Mouse (Mus musculus): Measurements from ENCODE around the gene Rasgrp1.

Rasgrp1 gene

GRCm38 (mm10) chr2:117335552-117336188 is 7.1 kb downstream of the Rasgrp1 start:
- DNase-seq (ENCODE audit: low read depth, low spot score): no peak

DNA sequence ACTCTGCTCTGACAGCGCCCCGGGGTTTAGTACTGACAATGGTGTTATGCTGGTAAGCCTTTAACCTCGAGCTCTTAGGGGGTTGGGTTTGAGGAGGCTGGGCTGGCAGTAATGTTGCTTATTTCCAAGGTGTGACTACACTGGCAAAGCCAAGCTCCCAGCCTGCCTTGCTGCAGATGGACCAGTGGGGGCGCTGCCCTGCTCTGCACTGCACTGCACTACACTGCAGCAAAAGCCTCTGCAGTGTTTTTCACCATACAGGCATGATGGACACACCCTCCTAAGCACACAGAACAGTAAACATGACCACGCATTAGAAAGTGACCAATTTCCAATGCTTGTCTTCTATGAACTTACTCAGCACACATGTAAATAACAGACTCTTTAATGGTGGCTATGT is 11.2 kb downstream of the Rasgrp1 start:
- no peak for DNase-seq (ENCODE audit: low read depth, low spot score)

DNA sequence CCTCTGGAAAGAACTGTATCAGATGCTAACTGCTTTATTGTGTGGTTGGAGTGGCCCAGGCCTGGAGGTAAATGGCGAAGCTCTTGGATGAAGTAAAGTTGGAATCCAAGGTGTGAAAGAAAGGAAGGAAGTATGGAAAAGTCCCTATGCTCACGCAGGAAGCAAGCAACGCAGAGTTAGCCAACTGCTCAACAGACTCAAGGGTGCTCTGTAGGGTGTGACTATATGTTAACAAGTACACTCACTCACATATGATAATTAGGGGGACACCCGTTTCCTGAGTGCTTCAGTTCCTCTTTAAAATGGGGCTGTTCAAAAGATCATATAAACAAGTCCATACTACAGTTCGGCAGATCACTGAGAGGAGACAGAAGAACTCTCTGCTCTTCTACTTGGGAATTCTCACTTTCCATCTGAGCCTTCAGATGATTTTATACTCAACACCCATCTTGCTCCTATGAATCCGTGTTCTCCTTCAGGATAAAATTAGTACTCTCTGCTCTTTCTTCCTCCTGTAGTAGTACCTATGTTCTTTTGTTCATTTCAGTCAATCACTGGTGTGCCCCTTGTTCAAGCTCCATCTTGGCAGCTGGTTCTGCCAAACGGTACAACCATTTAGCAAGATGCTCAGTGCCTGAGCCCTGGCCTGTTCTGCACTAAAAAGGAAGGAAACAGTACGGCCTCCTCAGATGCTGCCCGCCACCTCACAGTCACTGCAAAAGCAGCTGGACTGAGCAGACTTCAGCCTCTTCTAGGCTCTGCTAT is 14.1 kb downstream of the Rasgrp1 start:
- no peak for DNase-seq (ENCODE audit: low read depth, low spot score)

DNA sequence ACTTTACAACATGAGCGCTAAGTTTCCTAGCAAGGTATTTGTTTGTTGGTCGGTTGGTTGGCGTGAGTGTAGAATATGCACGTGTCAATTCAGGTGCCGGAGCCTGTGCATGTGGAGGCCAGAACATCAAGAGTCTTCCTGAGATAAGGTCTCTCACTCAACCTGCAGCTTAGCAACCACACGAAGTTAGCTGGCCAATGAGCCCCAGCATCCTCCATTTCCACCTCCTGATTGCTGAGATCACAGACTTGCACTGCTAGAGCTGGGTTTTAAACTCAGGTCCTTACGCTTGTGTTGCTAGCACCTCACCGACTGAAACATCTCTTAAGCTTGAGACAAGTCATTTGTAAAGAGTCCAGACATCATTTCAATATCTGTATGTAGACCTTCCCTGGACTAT is 20.4 kb downstream of the Rasgrp1 start:
- no peak for DNase-seq (ENCODE audit: low read depth, low spot score)

GRCm38 (mm10) chr2:117321231-117321630 is 21.6 kb downstream of the Rasgrp1 start:
- no peak for DNase-seq (ENCODE audit: low read depth, low spot score)

GRCm38 (mm10) chr2:117318991-117319390 is 23.8 kb downstream of the Rasgrp1 start:
- DNase-seq (ENCODE audit: low read depth, low spot score): no peak

GRCm38 (mm10) chr2:117313586-117314235 is 29.1 kb downstream of the Rasgrp1 start:
- no peak for DNase-seq (ENCODE audit: low read depth, low spot score)

- no peak for DNase-seq (ENCODE audit: low read depth, low spot score)
Measured at GRCm38 (mm10) chr2:117312441-117312895, 30.3 kb downstream of the Rasgrp1 start.

DNA sequence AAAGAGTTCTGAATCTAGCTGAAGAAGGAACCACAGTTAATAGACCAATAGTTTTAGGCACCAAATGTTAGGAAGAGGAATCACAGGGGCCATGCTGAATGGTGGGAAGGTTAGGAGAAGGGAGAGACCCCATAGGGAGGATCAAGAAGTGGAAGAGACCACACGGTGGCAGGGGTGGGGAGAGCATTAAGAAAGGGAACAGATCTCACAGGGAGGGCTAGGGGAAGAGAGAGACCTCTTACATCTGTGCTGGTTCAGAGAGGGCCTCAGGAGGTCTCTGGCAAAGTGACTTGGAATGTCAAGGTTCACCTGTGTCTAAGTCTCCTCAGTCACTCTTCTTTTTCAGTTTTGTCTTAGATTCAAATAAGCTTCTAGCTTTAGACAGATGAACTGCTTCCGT is 30.8 kb downstream of the Rasgrp1 start:
- no peak for DNase-seq (ENCODE audit: low read depth, low spot score)

DNA sequence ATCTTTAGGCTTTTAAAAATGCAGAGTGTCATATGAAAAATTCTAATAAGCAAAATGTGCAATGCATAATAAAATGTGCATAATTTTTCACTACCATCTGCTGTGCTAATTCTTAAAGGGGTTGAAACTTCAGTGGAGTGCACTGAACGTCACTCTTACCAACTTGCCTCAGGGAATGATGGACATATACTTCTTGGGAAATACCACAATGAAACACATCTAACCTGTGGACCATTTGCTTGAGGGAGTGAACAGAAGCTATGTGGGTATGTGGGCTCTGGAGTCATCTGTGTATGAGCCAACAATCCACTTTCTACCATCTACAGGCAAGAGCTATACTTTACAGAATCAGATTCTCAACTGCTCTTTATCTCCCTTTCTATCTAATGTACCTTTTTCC is 31.5 kb downstream of the Rasgrp1 start:
- no peak for DNase-seq (ENCODE audit: low read depth, low spot score)

DNA sequence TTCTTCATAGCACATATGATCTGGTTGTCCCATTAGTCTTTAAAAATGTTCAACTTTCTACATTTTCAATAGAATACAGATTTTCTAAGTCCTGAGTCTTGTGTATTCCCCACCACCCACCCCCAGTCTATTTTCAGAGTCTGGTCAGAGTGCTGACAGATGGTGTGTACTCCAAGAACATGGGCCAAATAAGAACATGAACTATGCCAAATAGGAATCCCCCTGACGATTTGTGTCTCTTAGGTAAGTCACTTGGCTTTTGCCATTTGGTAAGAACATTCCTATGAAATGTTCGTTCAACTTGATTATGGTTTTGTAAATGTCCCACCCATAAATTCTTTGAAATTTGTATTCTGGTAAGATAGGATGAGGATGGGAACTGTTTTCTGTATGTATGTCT is 33.8 kb downstream of the Rasgrp1 start:
- DNase-seq (ENCODE audit: low read depth, low spot score): no peak

DNA sequence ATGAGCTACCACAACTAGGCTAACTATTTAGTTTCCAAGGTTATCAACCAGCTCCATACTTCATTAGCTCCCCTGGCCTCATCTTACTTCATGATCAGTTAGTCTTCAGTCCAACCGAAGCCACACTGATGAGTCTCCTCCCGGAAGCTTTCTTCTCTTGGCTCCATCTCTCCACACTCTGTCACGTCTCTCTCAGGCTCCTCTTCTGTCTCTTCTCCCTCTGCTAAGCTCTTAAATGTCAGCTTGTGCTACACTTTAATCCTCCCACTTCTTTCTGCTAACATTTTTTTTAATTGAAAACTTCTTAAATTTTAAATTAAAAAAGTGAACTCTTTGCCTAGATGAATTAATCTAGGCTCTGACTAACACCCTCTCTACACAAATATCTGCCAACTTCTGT is 34.8 kb downstream of the Rasgrp1 start:
- no peak for DNase-seq (ENCODE audit: low read depth, low spot score)

- no peak for DNase-seq (ENCODE audit: low read depth, low spot score)
Measured at GRCm38 (mm10) chr2:117304941-117305340, 37.9 kb downstream of the Rasgrp1 start.

DNA sequence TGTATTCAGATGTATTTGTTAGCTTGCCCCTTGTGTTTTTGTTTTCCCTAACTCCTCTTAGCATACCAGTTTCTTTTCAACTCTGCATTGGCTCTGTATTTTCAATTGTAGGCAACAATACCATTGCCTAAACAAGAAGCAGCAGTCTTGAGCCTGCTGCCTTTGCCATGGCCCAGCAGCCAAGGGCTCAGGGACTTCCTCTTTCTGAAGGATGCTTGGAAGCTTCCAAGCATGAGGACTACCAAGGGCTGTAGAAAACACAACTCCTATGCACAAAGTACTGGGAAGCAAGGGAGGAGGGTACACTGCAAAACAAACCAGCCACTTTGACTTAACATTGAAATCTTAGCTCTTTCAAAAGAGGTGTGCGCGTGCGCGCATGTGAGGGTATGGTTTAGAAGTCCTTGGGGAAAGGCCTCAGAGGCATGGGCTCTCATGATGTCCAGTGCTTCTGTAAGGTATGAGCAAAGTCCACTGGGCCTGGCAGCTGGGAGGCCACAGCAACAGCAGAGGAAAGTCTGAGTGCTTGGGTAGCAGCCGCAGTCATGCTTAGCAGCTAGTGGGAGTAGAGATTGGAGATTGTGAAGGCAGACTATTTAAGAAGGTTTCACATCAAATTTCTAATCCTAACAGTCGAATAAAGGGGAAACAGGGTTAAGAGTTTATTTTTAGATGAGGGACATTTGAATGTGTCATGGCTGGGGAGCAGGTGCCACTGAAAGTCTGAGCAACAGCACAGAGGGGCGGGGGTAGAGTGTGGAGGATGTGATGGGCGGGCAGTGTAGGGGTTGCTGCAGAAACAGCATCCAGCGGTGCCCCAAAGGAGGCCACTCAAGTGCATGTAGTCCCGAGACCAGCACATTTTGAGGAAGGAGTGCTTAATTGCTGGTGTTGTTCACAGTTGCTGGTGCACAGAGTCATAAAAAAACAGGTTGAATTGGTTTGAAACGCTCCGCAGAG is 39.1 kb downstream of the Rasgrp1 start:
- DNase-seq (ENCODE audit: low read depth, low spot score): no peak

DNA sequence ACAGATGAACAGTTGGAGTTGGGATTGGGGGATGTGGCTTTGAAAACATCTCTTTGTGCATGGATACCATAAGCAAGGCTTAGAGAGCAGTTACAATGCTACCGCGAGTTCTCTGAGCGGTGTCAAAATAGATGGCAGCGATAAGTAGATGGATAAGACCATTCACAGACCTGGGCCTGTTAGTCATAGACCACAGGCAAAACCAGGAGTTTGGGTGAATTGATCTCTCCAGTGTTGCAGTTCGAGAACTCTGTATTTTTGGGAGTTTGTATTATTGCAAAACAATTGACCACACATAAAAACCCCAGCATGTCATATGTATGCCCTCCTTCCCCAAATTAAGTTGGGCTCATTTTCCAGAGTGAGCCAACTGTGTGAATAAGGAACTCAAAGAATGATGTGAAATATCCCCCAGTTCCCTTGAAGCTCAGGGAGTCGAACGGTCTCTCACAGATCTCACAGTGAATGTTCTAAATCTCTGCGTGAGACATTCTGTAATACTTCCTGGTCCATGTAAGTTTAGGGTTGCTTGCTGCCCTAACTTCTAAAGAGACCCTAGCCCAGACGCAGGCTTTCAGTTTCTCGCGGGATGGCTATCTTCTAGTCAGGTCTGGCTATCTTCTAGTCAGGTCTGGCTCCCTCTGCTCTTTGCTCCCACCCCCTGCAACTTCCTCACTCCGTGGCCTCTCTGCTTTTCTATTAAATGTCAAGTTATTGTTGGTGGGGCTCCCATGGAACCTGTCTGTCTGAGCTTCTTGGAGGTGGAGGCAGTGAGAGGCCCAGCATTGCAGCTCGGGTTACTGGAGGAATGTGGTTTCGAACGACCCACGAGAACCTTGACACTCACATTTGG is 43.0 kb downstream of the Rasgrp1 start:
- DNase-seq (ENCODE audit: low read depth, low spot score): no peak

GRCm38 (mm10) chr2:117288291-117288690 is 54.5 kb downstream of the Rasgrp1 start:
- no peak for DNase-seq (ENCODE audit: low read depth, low spot score)

DNA sequence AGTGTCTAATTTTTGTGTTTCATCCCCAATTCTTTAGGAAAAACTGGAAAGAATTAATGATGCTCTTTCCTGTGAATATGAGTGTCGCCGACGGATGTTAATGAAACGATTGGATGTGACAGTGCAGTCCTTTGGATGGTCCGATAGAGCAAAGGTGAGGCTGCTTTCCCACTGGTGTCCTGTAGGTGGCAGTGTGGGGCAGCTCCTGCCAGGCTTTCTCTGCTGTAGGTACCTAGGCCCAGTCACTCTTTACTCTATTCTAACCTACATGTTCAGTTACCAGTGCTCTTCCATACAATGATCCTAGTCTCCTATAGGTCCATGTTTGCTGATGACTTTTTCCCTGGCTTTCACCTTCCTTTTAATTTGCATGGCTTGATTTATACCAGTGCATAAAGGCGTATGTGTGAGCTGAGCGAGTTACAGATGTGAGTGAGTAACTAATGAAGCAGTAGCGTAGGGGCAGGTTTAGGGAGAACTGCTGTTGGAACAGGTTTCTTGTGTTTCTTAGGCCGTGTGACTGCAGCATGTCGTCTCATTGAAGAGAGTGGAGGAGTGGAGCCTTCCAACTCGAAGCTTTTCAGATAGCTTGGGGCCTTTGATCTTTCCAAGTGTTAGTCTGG is 78.9 kb downstream of the Rasgrp1 start:
- DNase-seq (ENCODE audit: low read depth, low spot score): peak; percentile 57

DNA sequence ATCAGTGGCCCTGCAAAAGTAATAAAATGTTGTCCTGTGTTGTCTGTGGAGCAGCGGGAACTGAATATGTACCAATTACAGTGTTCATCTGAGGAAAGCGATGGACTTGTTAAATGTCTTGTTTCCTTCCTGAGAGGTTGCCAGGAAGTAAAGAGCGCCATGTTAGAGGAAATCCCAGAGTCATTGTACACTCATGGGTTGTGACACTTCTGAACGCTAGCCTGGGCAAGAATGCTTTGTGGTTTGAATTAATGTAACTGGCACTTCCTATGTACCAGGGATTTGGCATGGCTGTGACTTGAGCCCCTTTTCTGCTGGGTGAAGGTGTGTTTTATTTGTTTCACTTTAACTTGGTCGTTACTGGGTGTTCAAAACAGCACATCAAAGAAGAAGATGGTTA is 80.6 kb downstream of the Rasgrp1 start:
- DNase-seq (ENCODE audit: low read depth, low spot score): no peak

DNA sequence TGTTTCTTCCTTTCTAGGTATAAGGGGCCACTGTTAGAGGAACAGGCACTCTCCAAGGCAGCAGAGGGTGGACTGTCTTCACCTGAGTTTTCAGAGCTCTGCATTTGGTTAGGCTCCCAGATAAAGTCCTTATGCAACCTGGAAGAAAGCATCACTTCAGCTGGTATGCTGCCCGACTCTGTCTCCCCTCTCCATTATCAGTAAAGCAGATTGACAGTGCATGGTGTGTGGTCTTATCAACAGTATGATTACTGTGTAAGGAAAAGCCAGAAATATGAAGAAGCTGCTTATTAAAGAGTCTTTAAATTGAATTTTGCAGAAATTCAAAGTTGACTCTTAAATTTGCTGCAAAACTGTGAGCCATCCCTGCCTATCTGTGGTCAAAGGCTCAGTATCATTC is 85.2 kb downstream of the Rasgrp1 start:
- no peak for DNase-seq (ENCODE audit: low read depth, low spot score)

GRCm38 (mm10) chr2:117255415-117255814 is 87.4 kb downstream of the Rasgrp1 start:
- no peak for DNase-seq (ENCODE audit: low read depth, low spot score)

Measured in mesoderm, embryonic 11.5 days (tissue).